Mouse (Mus musculus) heart, embryonic 10.5 days (tissue): ENCODE measurements around the gene Syne1. TPM values are rescaled to one million over a fixed set of nuclear protein-coding genes. Genes with fewer than 3 reads are reported as not detected.
A peak's percentile ranks its signal among the peaks of the same experiment; 100 is the strongest.

Experiments
- DNase-seq: peaks from one replicate; pipeline ENCODE4 v3.0.0-alpha.2; 2017; ENCODE audit warnings: low spot score
- H3K27ac ChIP-seq: fragments of 300-500 bp; sonication (generic); 2 replicates; pipeline ENCODE4 v1.5.1; 2016; ENCODE audit warnings: mild to moderate bottlenecking
- H3K27me3 ChIP-seq: fragments of 300-500 bp; sonication (generic); 2 replicates; pipeline ENCODE4 v1.6.1; 2016; ENCODE audit warnings: mild to moderate bottlenecking; ENCODE audit not compliant: poor library complexity, insufficient read depth, severe bottlenecking
- H3K36me3 ChIP-seq: fragments of 300-500 bp; sonication (generic); 2 replicates; pipeline ENCODE4 v1.6.1; 2016; ENCODE audit warnings: mild to moderate bottlenecking, moderate library complexity
- H3K4me1 ChIP-seq: fragments of 300-500 bp; sonication (generic); 2 replicates; pipeline ENCODE4 v1.6.1; 2016; ENCODE audit warnings: mild to moderate bottlenecking
- H3K4me3 ChIP-seq: fragments of 300-500 bp; sonication (generic); 2 replicates; pipeline ENCODE4 v1.5.1; 2016; ENCODE audit warnings: mild to moderate bottlenecking, moderate library complexity
- H3K9me3 ChIP-seq: fragments of 300-500 bp; sonication (generic); 2 replicates; pipeline ENCODE4 v1.6.1; 2016; ENCODE audit warnings: mild to moderate bottlenecking, moderate library complexity
- WGBS: fragments of 180-500 bp; shearing (Covaris S2); methylation state at CpG from one replicate; pipeline ENCODE4 v1.1.7; 2016; 5-methylcytosine and 5-hydroxymethylcytosine counted together
- polyA plus RNA-seq: library from polyadenylated mRNA; unstranded; fragments of >200 nt; fragmentation: Nextera tagmentation; extraction: Ambion mirVana; gene quantifications from 2 replicates; pipeline ENCODE4 v1.2.1, GENCODE M21; 2016

The Syne1 gene
- polyA plus RNA-seq, 1 experiment from 2014 or later: 6.8 TPM

- DNase-seq: no peak
- Histone ChIP-seq H3K9me3 (no peaks in the 10 kb centered on the region), H3K4me1 (no peaks in the 10 kb centered on the region), H3K36me3 (no peaks in the 10 kb centered on the region), H3K4me3 (no peak overlapping the region), H3K27me3 (no peaks in the 10 kb centered on the region), H3K27ac (no peak overlapping the region)
- 81% methylated on average over 6 of the region's 6 CpGs for WGBS
Measured at GRCm38 (mm10) chr10:5368266-5368665, 183.0 kb downstream of the Syne1 start.

GRCm38 (mm10) chr10:5367465-5368011 is 183.7 kb downstream of the Syne1 start:
- H3K4me3 ChIP-seq: no peak overlapping the region
- no peak for DNase-seq
- no peaks in the 10 kb centered on the region for H3K9me3 ChIP-seq
- no peaks in the 10 kb centered on the region for H3K4me1 ChIP-seq
- no peaks in the 10 kb centered on the region for H3K36me3 ChIP-seq
- 61% methylated on average over 12 of the region's 12 CpGs for WGBS
- H3K27ac ChIP-seq: no peak overlapping the region
- no peaks in the 10 kb centered on the region for H3K27me3 ChIP-seq

DNA sequence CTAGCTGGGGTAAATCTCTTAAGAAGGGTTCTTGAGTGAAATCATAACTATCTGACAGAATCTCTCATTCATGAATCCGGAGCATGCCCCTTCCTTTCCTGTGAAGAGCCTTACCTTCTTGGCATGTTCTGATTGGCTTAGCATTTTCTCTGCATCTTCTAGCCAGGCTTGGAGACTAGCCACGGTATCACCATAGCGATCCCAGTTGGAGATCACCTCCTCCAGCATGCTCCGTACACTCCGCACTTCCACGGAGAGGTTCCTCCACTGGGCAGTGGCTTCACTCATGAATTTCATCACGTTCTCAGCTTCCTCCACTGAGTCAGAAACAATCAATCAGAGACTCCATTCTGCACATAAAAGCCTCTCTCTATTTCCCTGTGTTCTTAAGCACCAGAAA is 190.7 kb downstream of the Syne1 start:
- DNase-seq: no peak
- 64% methylated on average over 7 of the region's 7 CpGs for WGBS
- Histone ChIP-seq H3K4me1 (no peaks in the 10 kb centered on the region), H3K9me3 (no peaks in the 10 kb centered on the region), H3K27me3 (no peaks in the 10 kb centered on the region), H3K4me3 (no peak overlapping the region), H3K36me3 (no peaks in the 10 kb centered on the region), H3K27ac (no peak overlapping the region)

DNA sequence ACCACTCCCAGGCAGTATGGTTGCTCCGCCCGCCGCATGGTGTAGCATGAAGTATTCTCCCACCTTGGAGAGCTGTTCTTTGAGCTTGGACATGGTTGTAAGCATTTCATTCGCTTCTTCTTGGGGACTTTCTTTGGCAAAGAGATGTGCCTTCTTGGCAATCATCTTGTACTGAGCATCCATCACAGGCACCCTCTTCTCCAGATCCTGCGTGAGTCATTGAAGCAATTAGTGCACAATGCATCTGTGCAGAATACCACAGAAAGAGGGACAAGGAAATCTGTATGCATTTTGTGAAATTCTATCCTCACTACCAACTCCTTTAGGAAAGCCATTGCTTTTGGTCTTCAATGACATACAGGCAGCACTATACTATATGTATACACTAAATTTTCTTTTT is 194.7 kb downstream of the Syne1 start:
- Histone ChIP-seq H3K4me3 (no peak overlapping the region), H3K4me1 (no peaks in the 10 kb centered on the region), H3K27ac (no peak overlapping the region), H3K36me3 (no peaks in the 10 kb centered on the region), H3K27me3 (no peaks in the 10 kb centered on the region), H3K9me3 (no peaks in the 10 kb centered on the region)
- DNase-seq: no peak
- WGBS: 80% methylated on average over 5 of the region's 5 CpGs

- H3K36me3 ChIP-seq: no peaks in the 10 kb centered on the region
- 74% methylated on average over 1 of the region's 1 CpGs for WGBS
- no peaks in the 10 kb centered on the region for H3K4me1 ChIP-seq
- no peak overlapping the region for H3K4me3 ChIP-seq
- no peaks in the 10 kb centered on the region for H3K27me3 ChIP-seq
- no peak for DNase-seq
- H3K27ac ChIP-seq: no peak overlapping the region
- no peaks in the 10 kb centered on the region for H3K9me3 ChIP-seq
Measured at GRCm38 (mm10) chr10:5353390-5353789, 197.9 kb downstream of the Syne1 start.

- no peaks in the 10 kb centered on the region for H3K27me3 ChIP-seq
- H3K27ac ChIP-seq: no peak overlapping the region
- H3K9me3 ChIP-seq: no peaks in the 10 kb centered on the region
- no peaks in the 10 kb centered on the region for H3K36me3 ChIP-seq
- 75% methylated on average over 1 of the region's 1 CpGs for WGBS
- DNase-seq: no peak
- no peak overlapping the region for H3K4me3 ChIP-seq
- H3K4me1 ChIP-seq: no peaks in the 10 kb centered on the region
Measured at GRCm38 (mm10) chr10:5346911-5347310, 204.4 kb downstream of the Syne1 start.

GRCm38 (mm10) chr10:5343211-5343610 is 208.1 kb downstream of the Syne1 start:
- Histone ChIP-seq H3K9me3 (no peaks in the 10 kb centered on the region), H3K27me3 (no peaks in the 10 kb centered on the region), H3K27ac (no peak overlapping the region), H3K36me3 (no peaks in the 10 kb centered on the region), H3K4me3 (no peak overlapping the region), H3K4me1 (no peaks in the 10 kb centered on the region)
- DNase-seq: no peak
- 67% methylated on average over 4 of the region's 4 CpGs for WGBS

DNA sequence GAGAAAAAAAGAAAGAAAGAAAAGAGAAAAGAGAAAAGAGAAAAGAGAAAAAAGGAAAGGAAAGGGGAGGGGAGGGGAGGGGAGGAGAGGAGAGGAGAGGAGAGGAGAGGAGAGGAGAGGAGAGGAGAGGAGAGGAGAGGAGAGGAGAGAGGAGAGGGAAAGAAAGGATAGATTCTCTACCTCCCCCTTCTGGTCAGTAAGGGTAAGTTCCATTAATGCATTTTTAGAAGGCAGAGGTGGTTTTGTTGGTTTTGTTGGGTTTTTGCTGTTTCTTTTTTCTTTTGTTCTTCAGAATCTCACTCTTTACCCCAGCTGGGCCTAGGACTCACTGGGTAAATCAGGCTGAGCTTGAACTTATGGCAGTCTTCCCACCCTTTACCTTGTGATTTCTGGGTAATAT is 214.9 kb downstream of the Syne1 start:
- no peaks in the 10 kb centered on the region for H3K27me3 ChIP-seq
- no peaks in the 10 kb centered on the region for H3K36me3 ChIP-seq
- no peaks in the 10 kb centered on the region for H3K4me1 ChIP-seq
- H3K27ac ChIP-seq: no peak overlapping the region
- DNase-seq: no peak
- H3K9me3 ChIP-seq: no peaks in the 10 kb centered on the region
- H3K4me3 ChIP-seq: no peak overlapping the region

GRCm38 (mm10) chr10:5332801-5333200 is 218.5 kb downstream of the Syne1 start:
- no peak for DNase-seq
- Histone ChIP-seq H3K27me3 (no peaks in the 10 kb centered on the region), H3K9me3 (no peaks in the 10 kb centered on the region), H3K27ac (no peak overlapping the region), H3K4me3 (no peak overlapping the region), H3K36me3 (no peaks in the 10 kb centered on the region), H3K4me1 (no peaks in the 10 kb centered on the region)
- WGBS: 85% methylated on average over 5 of the region's 5 CpGs

DNA sequence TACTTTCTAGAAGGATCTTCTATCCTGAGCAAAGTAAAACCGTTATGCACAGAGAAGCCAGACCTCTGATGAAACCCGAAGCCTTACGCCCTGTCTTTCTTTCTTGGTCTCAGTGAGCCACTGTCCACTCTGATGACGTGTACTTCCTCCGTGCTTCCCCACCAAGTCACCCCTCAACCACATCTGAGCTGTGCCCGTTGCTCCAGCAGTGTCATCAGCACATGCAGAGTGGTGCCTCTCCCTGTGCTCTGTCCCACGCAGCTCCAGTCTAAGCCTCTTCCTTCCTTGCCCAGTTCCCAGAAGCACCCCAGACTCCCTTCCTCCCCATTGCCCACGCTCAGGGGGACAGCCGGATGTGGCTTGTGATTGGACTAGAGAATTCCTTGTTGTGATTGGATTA is 224.6 kb downstream of the Syne1 start:
- Histone ChIP-seq H3K4me3 (no peak overlapping the region), H3K36me3 (no peaks in the 10 kb centered on the region), H3K9me3 (no peaks in the 10 kb centered on the region), H3K27ac (no peak overlapping the region), H3K27me3 (no peaks in the 10 kb centered on the region), H3K4me1 (no peaks in the 10 kb centered on the region)
- 69% methylated on average over 9 of the region's 9 CpGs for WGBS
- DNase-seq: no peak

DNA sequence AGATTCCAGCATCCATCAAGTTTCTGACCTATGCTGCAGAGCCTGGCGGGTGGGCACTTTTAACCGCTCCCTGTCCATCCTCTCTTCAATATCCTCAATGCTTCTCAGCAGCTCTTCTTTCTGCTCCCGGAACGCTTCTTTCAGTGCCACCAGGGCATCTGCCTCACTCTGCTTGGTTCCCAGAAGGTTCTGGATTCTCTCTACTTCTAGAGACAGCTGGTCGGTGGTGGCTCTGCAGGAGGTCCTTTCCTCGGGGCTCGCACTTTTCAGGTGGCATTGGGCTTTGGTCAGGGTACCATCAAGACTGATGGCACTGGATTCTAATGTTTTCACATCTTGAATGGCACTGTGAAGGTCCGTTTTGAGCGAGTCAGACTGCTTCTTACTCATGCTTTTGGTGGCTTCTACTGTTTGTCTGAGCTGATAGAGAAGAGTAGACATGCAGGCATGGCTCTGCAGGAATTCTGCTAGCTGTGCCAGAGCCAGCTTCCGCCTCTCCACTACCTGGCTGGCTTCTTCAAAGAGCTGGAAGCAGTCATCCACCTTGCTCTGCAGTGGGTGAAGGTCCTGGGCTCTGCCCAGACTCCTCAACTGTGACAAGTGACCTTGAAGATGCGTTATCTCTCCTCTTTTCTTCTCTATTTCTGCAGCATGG is 227.4 kb downstream of the Syne1 start:
- H3K4me3 ChIP-seq: no peak overlapping the region
- no peaks in the 10 kb centered on the region for H3K27me3 ChIP-seq
- no peaks in the 10 kb centered on the region for H3K36me3 ChIP-seq
- WGBS: 79% methylated on average over 11 of the region's 11 CpGs
- no peak overlapping the region for H3K27ac ChIP-seq
- no peaks in the 10 kb centered on the region for H3K4me1 ChIP-seq
- DNase-seq: peak; percentile 68
- H3K9me3 ChIP-seq: no peaks in the 10 kb centered on the region

GRCm38 (mm10) chr10:5322562-5322961 is 228.7 kb downstream of the Syne1 start:
- no peak overlapping the region for H3K4me3 ChIP-seq
- no peaks in the 10 kb centered on the region for H3K27me3 ChIP-seq
- no peak overlapping the region for H3K27ac ChIP-seq
- peak; percentile 10 for DNase-seq
- no peaks in the 10 kb centered on the region for H3K36me3 ChIP-seq
- no peaks in the 10 kb centered on the region for H3K9me3 ChIP-seq
- 38% methylated on average over 7 of the region's 7 CpGs for WGBS
- no peaks in the 10 kb centered on the region for H3K4me1 ChIP-seq

GRCm38 (mm10) chr10:5317602-5318001 is 233.7 kb downstream of the Syne1 start:
- WGBS: 20% methylated on average over 6 of the region's 6 CpGs
- Histone ChIP-seq H3K27ac (no peak overlapping the region), H3K4me3 (no peak overlapping the region), H3K9me3 (no peaks in the 10 kb centered on the region), H3K27me3 (no peaks in the 10 kb centered on the region), H3K36me3 (no peaks in the 10 kb centered on the region), H3K4me1 (no peaks in the 10 kb centered on the region)
- DNase-seq: peak; percentile 88

GRCm38 (mm10) chr10:5312437-5312836 is 238.8 kb downstream of the Syne1 start:
- Histone ChIP-seq H3K27me3 (no peaks in the 10 kb centered on the region), H3K27ac (no peak overlapping the region), H3K4me3 (no peak overlapping the region), H3K36me3 (no peaks in the 10 kb centered on the region), H3K4me1 (no peaks in the 10 kb centered on the region), H3K9me3 (no peaks in the 10 kb centered on the region)
- WGBS: 75% methylated on average over 4 of the region's 4 CpGs
- DNase-seq: peak; percentile 41
